Mouse (Mus musculus): Measurements from ENCODE around the gene Tmem219.

DNA sequence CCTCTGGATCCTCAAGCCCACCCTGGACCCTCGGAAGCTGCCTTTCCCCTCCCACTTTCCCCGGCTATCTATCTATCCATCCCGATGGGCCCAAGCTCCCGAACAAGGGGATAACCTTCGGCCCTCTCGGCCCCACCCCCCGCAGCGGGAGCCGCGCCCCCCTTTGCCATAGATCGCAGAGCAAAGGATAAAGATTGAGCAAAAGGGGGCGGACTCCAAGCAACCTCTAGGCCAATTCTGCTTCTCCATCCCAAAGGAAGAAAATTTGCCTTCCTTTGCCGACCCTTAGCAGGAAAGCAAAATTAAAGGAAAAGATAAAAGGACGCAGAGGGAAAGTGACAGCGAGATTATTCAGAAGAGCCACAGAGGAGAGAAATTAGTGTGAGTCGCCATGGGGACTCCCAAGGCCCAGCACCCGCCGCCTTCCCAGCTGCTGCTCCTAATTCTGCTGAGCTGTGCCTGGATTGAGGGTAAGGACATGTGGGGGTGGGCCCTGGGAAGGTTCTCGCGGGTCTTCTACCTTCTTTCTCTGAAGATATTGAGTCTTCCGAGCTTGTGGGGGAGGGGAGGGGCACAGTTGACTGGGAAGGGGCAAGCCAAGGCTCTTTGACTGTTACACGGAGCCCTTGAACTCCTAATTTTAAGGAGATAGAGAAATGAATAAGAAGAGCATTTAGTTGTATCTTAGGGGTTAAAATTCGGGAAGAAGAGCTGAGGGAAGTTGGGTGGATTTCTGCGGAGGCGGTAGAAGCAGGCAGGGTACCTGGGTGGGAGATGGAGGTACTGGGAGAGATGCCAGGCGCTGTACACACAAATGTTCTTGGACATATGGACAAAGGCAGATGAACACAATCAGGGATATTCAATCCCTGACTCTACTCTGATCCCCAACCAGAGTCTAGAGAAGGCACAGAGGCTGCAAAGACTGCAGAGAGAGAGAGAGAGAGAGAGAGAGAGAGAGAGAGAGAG lies 28.2 kb upstream of the Tmem219 start:
- TF ChIP-seq POLR2A (IDR thresholded peaks at IDR 0.05; ENCODE audit: insufficient read depth, low read depth, low read length) = no peak
- no peak for TF ChIP-seq CTCF (IDR thresholded peaks at IDR 0.05; ENCODE audit: insufficient read depth, low read depth, low read length)
